Comparison of ENCODE assay signal across 9 mouse cellular contexts in the genomic region with DNA sequence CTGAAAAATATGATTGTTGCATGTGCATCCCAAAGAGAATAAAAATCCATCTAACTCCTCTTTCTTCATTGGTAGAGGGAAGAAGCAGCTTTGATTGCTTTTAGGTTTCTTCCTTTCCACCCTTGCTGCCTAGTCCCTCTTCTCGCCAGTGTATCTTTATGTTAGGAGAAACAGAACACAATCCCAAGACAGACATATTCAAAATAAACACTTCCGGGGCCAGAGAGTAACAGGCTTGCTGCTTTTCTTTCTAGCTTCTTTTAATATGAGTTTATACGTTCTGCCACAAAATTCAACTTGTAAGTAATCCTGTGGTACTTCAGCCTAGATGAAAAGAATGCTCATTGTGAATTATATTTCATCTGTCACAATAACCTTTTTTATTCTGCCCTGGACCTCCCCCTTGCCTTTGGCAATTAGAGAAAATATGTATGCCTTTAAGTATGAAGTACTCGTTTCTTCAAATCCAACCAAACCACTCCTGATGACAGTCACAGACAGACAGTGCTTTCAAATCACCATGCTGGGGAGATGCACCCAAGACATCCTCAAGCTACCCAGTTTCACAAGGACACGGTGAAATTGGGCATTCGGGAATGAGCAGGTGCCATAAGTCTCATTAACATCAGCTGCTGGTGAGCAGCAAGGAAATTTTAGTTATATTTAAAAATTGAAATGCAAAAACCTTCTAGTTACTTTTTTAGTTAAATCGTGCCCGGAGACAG.
DNase-seq lines count a peak whose midpoint lies in the region; ATAC-seq and TF ChIP-seq lines count a peak whose summit lies in the region.
"Had no signal": no experiment of that assay in that cellular context is flagged by ENCODE, and none has a peak within 500 bp of the region (broad histone marks: within the 10 kb centered on the region; RNA-seq: fewer than 3 reads in every experiment).

No protein-coding gene starts in this region.

- 64% methylated on average over 8 of the region's 8 CpGs for WGBS in kidney, adult 2 months
- 53% methylated on average over 8 of the region's 8 CpGs for WGBS in embryonic facial prominence, embryonic 12.5 days
- WGBS in hindbrain, embryonic 12.5 days, result 25% methylated on average over 8 of the region's 8 CpGs
- WGBS in midbrain, embryonic 16.5 days, result 10% methylated on average over 8 of the region's 8 CpGs
- 78% methylated on average over 8 of the region's 8 CpGs for WGBS in liver, embryonic 11.5 days

- peak overlapping the region; percentile 26; the same call in 1 of the 2 replicates for H3K4me2 ChIP-seq in embryonic facial prominence, embryonic 12.5 days (replicated peaks)
- peak overlapping the region; percentile 52 for H3K4me2 ChIP-seq in hindbrain, embryonic 12.5 days (replicated peaks)
- peak overlapping the region; percentile 56 for H3K4me2 ChIP-seq in midbrain, embryonic 16.5 days (ENCODE audit: low read length)
- no peak overlapping the region for H3K4me2 ChIP-seq in liver, embryonic 11.5 days

- no peak for TF ChIP-seq POLR2A in kidney, adult 2 months (IDR thresholded peaks at IDR 0.05; ENCODE audit: low read depth, low read length)

- no peak for TF ChIP-seq CTCF in kidney, adult 2 months (conservative IDR thresholded peaks at IDR 0.05; ENCODE audit: insufficient read depth, insufficient read length, low read depth, low read length)

- H3K9me3 ChIP-seq in embryonic facial prominence, embryonic 12.5 days, result no peaks in the 10 kb centered on the region
- H3K9me3 ChIP-seq in hindbrain, embryonic 12.5 days (replicated peaks), result no peaks in the 10 kb centered on the region
- H3K9me3 ChIP-seq in midbrain, embryonic 16.5 days (replicated peaks; ENCODE audit: control insufficient read depth, low read length, poor library complexity, severe bottlenecking), result no peaks in the 10 kb centered on the region
- H3K9me3 ChIP-seq in liver, embryonic 11.5 days (ENCODE audit: control insufficient read depth, low read length), result no peaks in the 10 kb centered on the region
- H3K9me3 ChIP-seq: heart, embryonic 10.5 days had no signal

- no peaks in the 10 kb centered on the region for H3K27me3 ChIP-seq in kidney, adult 2 months (replicated peaks; ENCODE audit: control insufficient read depth, insufficient read depth, low read length)
- no peaks in the 10 kb centered on the region for H3K27me3 ChIP-seq in embryonic facial prominence, embryonic 12.5 days
- H3K27me3 ChIP-seq in hindbrain, embryonic 12.5 days, result no peaks in the 10 kb centered on the region
- H3K27me3 ChIP-seq in midbrain, embryonic 16.5 days (ENCODE audit: control insufficient read depth, insufficient read depth, low read depth, low read length), result no peaks in the 10 kb centered on the region
- H3K27me3 ChIP-seq in liver, embryonic 11.5 days (replicated peaks; ENCODE audit: control insufficient read depth, insufficient read depth, low read length), result no peaks in the 10 kb centered on the region

- peak; percentile 24 for DNase-seq in kidney, adult 2 months
- no peak for DNase-seq in kidney, adult 11 months
- no peak for DNase-seq in kidney, postnatal 10 days
- DNase-seq in gastrocnemius, postnatal 10 days, result no peak
- DNase-seq in liver, embryonic 11.5 days (ENCODE audit: low spot score), result no peak

- ATAC-seq in embryonic facial prominence, embryonic 12.5 days (ENCODE audit: insufficient number of reproducible peaks, insufficient read depth, low FRiP score, low TSS enrichment), result no peak
- no peak for ATAC-seq in hindbrain, embryonic 12.5 days (ENCODE audit: low FRiP score)
- ATAC-seq in midbrain, embryonic 16.5 days, result no peak
- ATAC-seq in liver, embryonic 11.5 days (replicated peaks; ENCODE audit: low FRiP score), result no peak

- no peak overlapping the region for H3K4me3 ChIP-seq in kidney, adult 2 months (ENCODE audit: insufficient read depth, low read depth, low read length)
- no peak overlapping the region for H3K4me3 ChIP-seq in embryonic facial prominence, embryonic 12.5 days
- peak overlapping the region; percentile 40 for H3K4me3 ChIP-seq in hindbrain, embryonic 12.5 days
- peak overlapping the region; percentile 52 for H3K4me3 ChIP-seq in midbrain, embryonic 16.5 days (ENCODE audit: low read depth, low read length)
- no peak overlapping the region for H3K4me3 ChIP-seq in liver, embryonic 11.5 days (ENCODE audit: low read depth, low read length)
- H3K4me3 ChIP-seq: heart, embryonic 10.5 days had no signal

- peaks cover 7% of the 10 kb centered on the region; the same call in 1 of the 2 replicates for H3K4me1 ChIP-seq in kidney, adult 2 months (ENCODE audit: control insufficient read depth, insufficient read depth, low read length)
- H3K4me1 ChIP-seq in embryonic facial prominence, embryonic 12.5 days, result peaks cover 36% of the 10 kb centered on the region
- peaks cover 10% of the 10 kb centered on the region; the same call in 1 of the 2 replicates for H3K4me1 ChIP-seq in hindbrain, embryonic 12.5 days
- H3K4me1 ChIP-seq in midbrain, embryonic 16.5 days (ENCODE audit: control insufficient read depth, insufficient read depth, low read length), result no peaks in the 10 kb centered on the region
- no peaks in the 10 kb centered on the region for H3K4me1 ChIP-seq in liver, embryonic 11.5 days (replicated peaks; ENCODE audit: control insufficient read depth, insufficient read depth, low read length)

- peak overlapping the region; percentile 64 for H3K27ac ChIP-seq in kidney, adult 2 months (ENCODE audit: insufficient read depth, low read depth, low read length)
- peak overlapping the region; percentile 50; the same call in 1 of the 2 replicates for H3K27ac ChIP-seq in embryonic facial prominence, embryonic 12.5 days
- H3K27ac ChIP-seq in hindbrain, embryonic 12.5 days, result peak overlapping the region; percentile 97
- peak overlapping the region; percentile 92 for H3K27ac ChIP-seq in midbrain, embryonic 16.5 days (ENCODE audit: low read length)
- no peak overlapping the region for H3K27ac ChIP-seq in liver, embryonic 11.5 days (ENCODE audit: low read depth, low read length)
- H3K27ac ChIP-seq: heart, embryonic 10.5 days had no signal

- no peaks in the 10 kb centered on the region for H3K36me3 ChIP-seq in kidney, adult 2 months (ENCODE audit: control insufficient read depth, insufficient read depth, low read length)
- no peaks in the 10 kb centered on the region for H3K36me3 ChIP-seq in embryonic facial prominence, embryonic 12.5 days
- no peaks in the 10 kb centered on the region for H3K36me3 ChIP-seq in hindbrain, embryonic 12.5 days
- H3K36me3 ChIP-seq in midbrain, embryonic 16.5 days (ENCODE audit: control insufficient read depth, insufficient read depth, low read length), result no peaks in the 10 kb centered on the region
- H3K36me3 ChIP-seq in liver, embryonic 11.5 days (ENCODE audit: control insufficient read depth, insufficient read depth, low read length), result no peaks in the 10 kb centered on the region
- H3K36me3 ChIP-seq: heart, embryonic 10.5 days had no signal

- no peak overlapping the region for H3K9ac ChIP-seq in embryonic facial prominence, embryonic 12.5 days
- peak overlapping the region; percentile 73 for H3K9ac ChIP-seq in hindbrain, embryonic 12.5 days
- peak overlapping the region; percentile 75 for H3K9ac ChIP-seq in midbrain, embryonic 16.5 days (ENCODE audit: low read depth, low read length)
- no peak overlapping the region for H3K9ac ChIP-seq in liver, embryonic 11.5 days (ENCODE audit: low read depth, low read length)

Comparison
In these comparisons a context has a peak if more than half of its experiments do, and no peak if none do; other contexts are left out.
1. H3K4me3 ChIP-seq: peak in hindbrain, embryonic 12.5 days (single experiment) and midbrain, embryonic 16.5 days (single experiment); none in kidney, adult 2 months (single experiment), embryonic facial prominence, embryonic 12.5 days (single experiment) and liver, embryonic 11.5 days (single experiment).
2. H3K9ac ChIP-seq: peak in hindbrain, embryonic 12.5 days (single experiment) and midbrain, embryonic 16.5 days (single experiment); none in embryonic facial prominence, embryonic 12.5 days (single experiment) and liver, embryonic 11.5 days (single experiment).